Mouse (Mus musculus) ES-Bruce4 (cell line): ENCODE results near the gene Serf1.

Source experiments
- CTCF ChIP-seq: IDR thresholded peaks from one replicate; pipeline ENCODE4 v1.8.1; 2011; ENCODE audit warnings: low read depth, low read length
- EP300 ChIP-seq: IDR thresholded peaks from 2 replicates; pipeline ENCODE4 v1.6.1; 2011; ENCODE audit warnings: low read depth, low read length; ENCODE audit not compliant: insufficient read depth

GRCm38 (mm10) chr13:100063936-100064335 is 43.9 kb upstream of the Serf1 start:
- TF ChIP-seq EP300 (no peak), CTCF (no peak)
